Mouse (Mus musculus): ENCODE measurements around the gene Gm13271. TPM values are rescaled to one million over a fixed set of nuclear protein-coding genes. Genes with fewer than 3 reads are reported as not detected.
"Not testable (repeated sequence)": the region's sequence is repeated elsewhere in the genome, so short reads cannot be mapped to it uniquely, and the experiment has no call there.

Gene Gm13271
- polyA plus RNA-seq, 1 experiment, result not detected

GRCm38 (mm10) chr4:88727324-88727723 is 27.3 kb upstream of the Gm13271 start:
- TF ChIP-seq CTCF (IDR thresholded peaks at IDR 0.05; ENCODE audit: extremely low read depth, insufficient read depth, low read length) (peak; percentile 56), POLR2A (IDR thresholded peaks at IDR 0.05; ENCODE audit: extremely low read depth, insufficient read depth, low read length) (no peak)
- H3K4me1 ChIP-seq (ENCODE audit: control insufficient read depth, insufficient read depth, low read length), result no peaks in the 10 kb centered on the region
- H3K4me3 ChIP-seq (ENCODE audit: insufficient read depth, low read length), result no peak overlapping the region
- H3K27ac ChIP-seq (ENCODE audit: insufficient read depth, low read length), result no peak overlapping the region

- TF ChIP-seq POLR2A (IDR thresholded peaks at IDR 0.05; ENCODE audit: extremely low read depth, insufficient read depth, low read length) (no peak), CTCF (IDR thresholded peaks at IDR 0.05; ENCODE audit: extremely low read depth, insufficient read depth, low read length) (peak; percentile 78)
- H3K27ac ChIP-seq (ENCODE audit: insufficient read depth, low read length), result no peak overlapping the region
- H3K4me3 ChIP-seq (ENCODE audit: insufficient read depth, low read length), result no peak overlapping the region
- H3K4me1 ChIP-seq (ENCODE audit: control insufficient read depth, insufficient read depth, low read length), result no peaks in the 10 kb centered on the region
Observed at GRCm38 (mm10) chr4:88738480-88738879, 16.2 kb upstream of the Gm13271 start.

GRCm38 (mm10) chr4:88739036-88739435 is 15.6 kb upstream of the Gm13271 start:
- Histone ChIP-seq H3K4me3 (ENCODE audit: insufficient read depth, low read length) (no peak overlapping the region), H3K4me1 (ENCODE audit: control insufficient read depth, insufficient read depth, low read length) (no peaks in the 10 kb centered on the region), H3K27ac (ENCODE audit: insufficient read depth, low read length) (no peak overlapping the region)
- TF ChIP-seq CTCF (IDR thresholded peaks at IDR 0.05; ENCODE audit: extremely low read depth, insufficient read depth, low read length) (no peak), POLR2A (IDR thresholded peaks at IDR 0.05; ENCODE audit: extremely low read depth, insufficient read depth, low read length) (no peak)

GRCm38 (mm10) chr4:88741426-88741825 is 13.2 kb upstream of the Gm13271 start:
- Histone ChIP-seq H3K4me3 (ENCODE audit: insufficient read depth, low read length) (no peak overlapping the region), H3K4me1 (ENCODE audit: control insufficient read depth, insufficient read depth, low read length) (no peaks in the 10 kb centered on the region), H3K27ac (ENCODE audit: insufficient read depth, low read length) (no peak overlapping the region)
- TF ChIP-seq POLR2A (IDR thresholded peaks at IDR 0.05; ENCODE audit: extremely low read depth, insufficient read depth, low read length), result no peak
- no peak for TF ChIP-seq CTCF (IDR thresholded peaks at IDR 0.05; ENCODE audit: extremely low read depth, insufficient read depth, low read length)

- TF ChIP-seq CTCF (IDR thresholded peaks at IDR 0.05; ENCODE audit: extremely low read depth, insufficient read depth, low read length) (0 out of 2 replicates have a peak, but pooled peaks have one; percentile 4), POLR2A (IDR thresholded peaks at IDR 0.05; ENCODE audit: extremely low read depth, insufficient read depth, low read length) (no peak)
- Histone ChIP-seq H3K27ac (ENCODE audit: insufficient read depth, low read length) (no peak overlapping the region), H3K4me1 (ENCODE audit: control insufficient read depth, insufficient read depth, low read length) (no peaks in the 10 kb centered on the region), H3K4me3 (ENCODE audit: insufficient read depth, low read length) (no peak overlapping the region)
Observed at GRCm38 (mm10) chr4:88742771-88743371, 11.8 kb upstream of the Gm13271 start.

GRCm38 (mm10) chr4:88744207-88744606 is 10.5 kb upstream of the Gm13271 start:
- TF ChIP-seq POLR2A (IDR thresholded peaks at IDR 0.05; ENCODE audit: extremely low read depth, insufficient read depth, low read length) (no peak), CTCF (IDR thresholded peaks at IDR 0.05; ENCODE audit: extremely low read depth, insufficient read depth, low read length) (no peak)
- no peak overlapping the region for H3K27ac ChIP-seq (ENCODE audit: insufficient read depth, low read length)
- H3K4me3 ChIP-seq (ENCODE audit: insufficient read depth, low read length), result no peak overlapping the region
- no peaks in the 10 kb centered on the region for H3K4me1 ChIP-seq (ENCODE audit: control insufficient read depth, insufficient read depth, low read length)

GRCm38 (mm10) chr4:88749926-88750325 is 4.7 kb upstream of the Gm13271 start:
- Histone ChIP-seq H3K4me1 (ENCODE audit: control insufficient read depth, insufficient read depth, low read length) (no peaks in the 10 kb centered on the region), H3K4me3 (ENCODE audit: insufficient read depth, low read length) (no peak overlapping the region), H3K27ac (ENCODE audit: insufficient read depth, low read length) (no peak overlapping the region)
- TF ChIP-seq CTCF (IDR thresholded peaks at IDR 0.05; ENCODE audit: extremely low read depth, insufficient read depth, low read length) (no peak), POLR2A (IDR thresholded peaks at IDR 0.05; ENCODE audit: extremely low read depth, insufficient read depth, low read length) (no peak)

- not testable (repeated sequence) for H3K4me1 ChIP-seq (ENCODE audit: control insufficient read depth, insufficient read depth, low read length); H3K27ac ChIP-seq (ENCODE audit: insufficient read depth, low read length)
- peak overlapping the region; percentile 54 for H3K4me3 ChIP-seq (ENCODE audit: insufficient read depth, low read length)
Observed at GRCm38 (mm10) chr4:88756581-88757513, 2.2 kb downstream of the Gm13271 start.

- H3K4me3 ChIP-seq (ENCODE audit: insufficient read depth, low read length), result peak overlapping the region; percentile 54; the same call in 1 of the 2 replicates
- not testable (repeated sequence) for H3K27ac ChIP-seq (ENCODE audit: insufficient read depth, low read length); H3K4me1 ChIP-seq (ENCODE audit: control insufficient read depth, insufficient read depth, low read length)
- TF ChIP-seq CTCF (IDR thresholded peaks at IDR 0.05; ENCODE audit: extremely low read depth, insufficient read depth, low read length), result peak; percentile 67
- peak; percentile 16; the same call in 1 of the 2 replicates for TF ChIP-seq POLR2A (IDR thresholded peaks at IDR 0.05; ENCODE audit: extremely low read depth, insufficient read depth, low read length)
Observed at GRCm38 (mm10) chr4:88757628-88758031, 3.0 kb downstream of the Gm13271 start.

- not testable (repeated sequence) for H3K4me1 ChIP-seq (ENCODE audit: control insufficient read depth, insufficient read depth, low read length); H3K27ac ChIP-seq (ENCODE audit: insufficient read depth, low read length)
Observed at GRCm38 (mm10) chr4:88758751-88759150, 4.1 kb downstream of the Gm13271 start.

GRCm38 (mm10) chr4:88759610-88760268 is 5.1 kb downstream of the Gm13271 start, which contains the start of gene Gm13283:
Gm13283 (plus strand) TSS chr4:88760119.
- H3K4me3 ChIP-seq (ENCODE audit: insufficient read depth, low read length); H3K4me1 ChIP-seq (ENCODE audit: control insufficient read depth, insufficient read depth, low read length); H3K27ac ChIP-seq (ENCODE audit: insufficient read depth, low read length): not testable (repeated sequence)

More at GRCm38 (mm10) chr4:88758751-88759150, 4.1 kb downstream of the Gm13271 start:
- H3K4me3 ChIP-seq (ENCODE audit: insufficient read depth, low read length), result not testable (repeated sequence)
